Mouse (Mus musculus): ENCODE data around the gene Gm29094.

Gm29094 gene

GRCm38 (mm10) chr9:89238976-89239505 lies 39.9 kb downstream of the Gm29094 start:
- in situ Hi-C loops (cut with MboI; ENCODE audit: low sequenced_read_pairs) = loop anchor here (25.0 kb wide), 1 partner anchor 448 kb away; no protein-coding TSS in a partner anchor

DNA sequence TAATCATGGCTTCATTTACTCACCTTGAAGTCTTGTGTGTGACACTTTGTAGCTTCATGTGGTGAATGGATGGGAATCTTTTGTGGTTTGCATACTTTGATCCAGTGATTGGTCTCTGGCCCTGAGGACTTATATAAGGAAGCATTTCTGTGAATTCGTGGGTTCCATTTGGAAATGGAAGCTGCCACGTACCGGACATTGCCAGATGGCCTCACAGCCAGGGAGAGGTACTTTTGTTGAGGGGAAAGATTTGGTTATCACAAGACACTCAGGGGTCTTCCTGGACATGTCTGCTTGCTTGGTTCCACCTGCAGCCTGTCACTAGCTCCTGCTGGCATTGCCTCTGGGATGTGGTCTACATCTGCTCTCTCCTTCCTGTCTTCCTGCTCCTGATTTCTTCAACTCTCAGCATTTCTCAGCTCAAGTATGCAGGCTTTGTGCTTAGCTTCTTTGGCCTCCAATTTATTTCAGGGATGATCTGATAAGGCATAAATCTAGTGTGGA lies 41.4 kb downstream of the Gm29094 start:
- in situ Hi-C loops (cut with MboI; ENCODE audit: low sequenced_read_pairs) = loop anchor here (25.0 kb wide), 1 partner anchor 447 kb away; no protein-coding TSS in a partner anchor

DNA sequence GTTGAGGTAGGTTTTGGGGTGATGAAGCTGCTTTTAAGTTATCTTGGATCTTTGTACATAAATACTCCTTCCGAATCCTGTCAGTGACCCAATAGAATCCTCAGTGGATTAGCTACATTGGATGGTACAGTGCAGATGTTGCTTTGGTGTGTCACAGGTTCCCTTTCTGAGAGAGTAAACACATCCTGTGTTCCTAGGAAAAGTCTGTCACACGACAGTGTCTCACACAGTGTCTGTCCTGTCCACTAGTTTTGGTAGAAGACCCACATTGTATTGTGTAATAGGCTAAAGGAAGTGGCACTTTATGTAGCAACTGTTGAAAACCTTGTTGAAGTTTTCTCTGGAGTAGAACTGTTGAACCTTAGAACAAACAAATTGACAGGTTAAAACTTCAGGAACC lies 54.2 kb downstream of the Gm29094 start:
- in situ Hi-C loops (cut with MboI; ENCODE audit: low sequenced_read_pairs) = no loop called here

GRCm38 (mm10) chr9:89256556-89257335 lies 57.6 kb downstream of the Gm29094 start:
- in situ Hi-C loops (cut with MboI; ENCODE audit: low sequenced_read_pairs) = no loop called here

DNA sequence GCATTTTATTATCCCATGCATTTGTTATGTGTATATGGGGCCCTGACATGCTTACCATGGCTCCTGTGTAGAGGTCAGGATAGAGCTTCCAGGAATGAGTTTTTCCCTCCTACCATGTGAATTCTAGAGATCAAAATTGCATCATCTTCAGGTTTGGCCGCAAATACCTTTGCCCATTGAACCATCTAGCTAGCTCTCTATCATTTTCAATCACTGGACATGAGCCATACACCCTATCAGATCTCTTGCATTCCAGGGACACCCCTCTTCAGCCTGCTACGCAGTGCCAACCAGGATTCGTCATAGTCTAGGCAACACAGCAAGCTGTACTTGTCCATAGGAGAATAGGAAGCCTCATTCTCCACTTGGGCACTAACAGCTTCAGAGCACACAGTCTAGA lies 64.8 kb downstream of the Gm29094 start:
- in situ Hi-C loops (cut with MboI; ENCODE audit: low sequenced_read_pairs) = no loop called here

DNA sequence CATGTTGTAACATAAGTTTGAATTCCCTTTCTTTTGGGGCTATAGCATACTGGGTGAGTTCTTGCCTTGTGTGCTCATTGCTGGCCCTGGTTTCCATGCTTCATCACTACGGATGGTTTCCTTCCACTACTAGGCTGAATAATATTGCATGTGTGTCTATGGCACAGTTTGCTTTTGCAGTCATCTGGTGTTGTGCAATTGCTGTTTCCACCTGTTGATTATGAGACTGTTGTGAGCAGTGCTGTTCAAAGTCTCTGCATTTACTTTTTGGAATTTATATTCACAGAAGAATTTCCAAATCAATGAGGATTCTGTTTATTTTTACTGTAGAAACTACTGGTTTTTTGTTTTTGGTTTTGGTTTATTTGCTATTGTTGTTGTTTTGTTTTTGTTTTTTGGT lies 65.4 kb downstream of the Gm29094 start:
- in situ Hi-C loops (cut with MboI; ENCODE audit: low sequenced_read_pairs) = no loop called here

Data from CH12F3 (cell line).